Mouse (Mus musculus): ENCODE results near the gene Mecom. TPM values are rescaled to one million over a fixed set of nuclear protein-coding genes. Genes with fewer than 3 reads are reported as not detected.
"Not testable (repeated sequence)": the region's sequence is repeated elsewhere in the genome, so short reads cannot be mapped to it uniquely, and the experiment has no call there.

Gene Mecom
- polyA plus RNA-seq, 1 experiment: 7.3 TPM

DNA sequence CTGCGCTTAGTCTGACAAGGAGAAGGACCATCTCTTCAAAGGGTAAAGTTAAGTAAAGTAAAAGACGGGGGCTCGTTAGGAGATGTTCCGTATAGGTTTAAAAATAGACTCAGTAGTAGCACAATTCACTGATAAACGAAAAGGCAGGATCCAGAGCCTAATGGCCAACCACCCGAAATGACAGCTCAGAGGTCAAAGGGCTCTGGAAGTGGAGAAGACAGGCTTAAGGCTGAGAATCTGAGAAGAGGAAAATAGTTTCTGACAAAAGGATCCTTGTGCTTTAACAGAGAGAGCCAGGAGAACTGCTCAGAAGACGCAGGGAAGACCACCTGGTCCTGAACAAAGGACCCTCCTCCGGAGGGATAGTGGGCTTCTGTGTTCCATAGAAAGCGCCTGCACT lies 111.7 kb downstream of the Mecom start:
- peak; percentile 24 for DNase-seq (ENCODE audit: low read depth)
- TF ChIP-seq CTCF (IDR thresholded peaks at IDR 0.05; ENCODE audit: borderline replicate concordance, extremely low read depth, insufficient read depth, insufficient read length): no peak
- TF ChIP-seq POLR2A (IDR thresholded peaks at IDR 0.05; ENCODE audit: borderline replicate concordance, extremely low read depth, insufficient read depth, insufficient read length, poor library complexity, severe bottlenecking): no peak

DNA sequence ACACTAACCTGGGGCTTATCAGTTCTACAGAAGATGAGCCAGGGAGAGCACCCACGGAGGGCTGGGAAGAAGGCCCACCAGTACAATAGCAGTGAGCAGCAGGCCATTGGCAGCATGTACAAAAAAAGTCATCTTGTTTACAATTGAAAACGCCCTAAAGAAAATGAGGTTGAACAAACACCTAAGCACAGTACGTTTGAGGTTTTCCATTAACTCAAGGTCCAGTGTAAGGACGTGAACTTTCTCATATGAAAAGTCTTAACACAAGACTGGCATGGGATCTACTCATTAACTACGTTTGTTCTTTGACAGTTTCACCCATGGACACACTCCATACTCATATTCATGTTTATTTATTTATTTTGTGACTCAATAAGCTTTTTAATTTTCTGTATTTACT lies 118.9 kb downstream of the Mecom start:
- no peak for DNase-seq (ENCODE audit: low read depth)
- TF ChIP-seq CTCF (IDR thresholded peaks at IDR 0.05; ENCODE audit: borderline replicate concordance, extremely low read depth, insufficient read depth, insufficient read length) (no peak), POLR2A (IDR thresholded peaks at IDR 0.05; ENCODE audit: borderline replicate concordance, extremely low read depth, insufficient read depth, insufficient read length, poor library complexity, severe bottlenecking) (no peak)

DNA sequence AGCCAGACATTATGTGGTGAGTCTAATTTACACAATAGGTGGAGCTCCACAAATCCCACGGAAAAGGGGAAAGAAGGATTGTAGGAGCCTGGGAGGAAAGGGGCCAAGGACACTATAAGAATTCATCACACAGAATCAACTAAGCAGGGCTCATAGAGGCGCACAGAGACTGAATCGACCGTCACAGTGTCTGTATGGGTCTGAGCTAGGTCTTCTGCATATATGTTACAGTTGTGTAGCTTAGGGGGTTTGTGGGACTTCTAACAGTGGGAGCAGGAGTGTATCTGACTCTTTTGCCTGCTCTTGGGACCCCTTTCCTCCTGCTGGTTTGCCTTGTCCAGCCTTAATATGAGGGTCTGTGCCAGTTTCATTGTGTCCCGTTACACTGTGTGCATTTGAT lies 123.8 kb downstream of the Mecom start:
- DNase-seq (ENCODE audit: low read depth): no peak
- TF ChIP-seq CTCF (IDR thresholded peaks at IDR 0.05; ENCODE audit: borderline replicate concordance, extremely low read depth, insufficient read depth, insufficient read length) (no peak), POLR2A (IDR thresholded peaks at IDR 0.05; ENCODE audit: borderline replicate concordance, extremely low read depth, insufficient read depth, insufficient read length, poor library complexity, severe bottlenecking) (no peak)

DNA sequence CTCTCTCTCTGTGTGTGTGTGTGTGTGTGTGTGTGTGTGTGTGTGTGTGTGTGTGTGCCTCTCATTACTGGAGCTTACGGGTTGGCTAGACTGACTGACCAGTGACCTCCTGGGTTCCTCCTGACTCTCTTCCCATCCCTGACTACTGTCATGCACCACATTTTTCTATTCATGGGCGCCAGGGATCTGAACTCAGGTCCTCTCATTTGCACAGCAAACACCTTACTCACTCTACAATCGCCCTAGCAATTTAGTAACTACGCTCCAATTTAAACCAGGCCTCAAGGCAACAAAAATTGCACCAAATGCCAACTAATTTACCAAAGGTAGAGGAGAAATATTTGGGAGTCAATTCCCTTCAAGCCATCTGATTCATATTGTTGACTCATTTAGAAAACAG lies 125.9 kb downstream of the Mecom start:
- DNase-seq (ENCODE audit: low read depth): not testable (repeated sequence)

DNA sequence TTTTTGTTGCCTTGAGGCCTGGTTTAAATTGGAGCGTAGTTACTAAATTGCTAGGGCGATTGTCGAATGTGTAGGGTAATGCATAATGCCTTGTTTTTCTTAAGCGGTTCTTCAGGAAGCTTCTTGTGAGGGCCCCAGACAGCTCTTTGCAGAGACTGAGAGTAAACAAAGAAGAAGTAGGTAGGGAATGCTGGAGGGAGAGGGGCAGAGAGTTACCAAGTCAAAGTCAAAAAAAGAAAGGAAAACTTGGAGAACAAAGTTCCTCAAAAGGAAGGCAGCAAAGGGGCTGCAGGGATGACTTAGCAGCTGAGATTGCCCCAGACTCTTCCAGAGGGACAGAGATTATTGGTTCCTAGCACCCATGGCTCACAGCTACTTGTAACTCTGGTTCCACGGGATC lies 126.9 kb downstream of the Mecom start:
- no peak for TF ChIP-seq CTCF (IDR thresholded peaks at IDR 0.05; ENCODE audit: borderline replicate concordance, extremely low read depth, insufficient read depth, insufficient read length)
- no peak for DNase-seq (ENCODE audit: low read depth)

DNA sequence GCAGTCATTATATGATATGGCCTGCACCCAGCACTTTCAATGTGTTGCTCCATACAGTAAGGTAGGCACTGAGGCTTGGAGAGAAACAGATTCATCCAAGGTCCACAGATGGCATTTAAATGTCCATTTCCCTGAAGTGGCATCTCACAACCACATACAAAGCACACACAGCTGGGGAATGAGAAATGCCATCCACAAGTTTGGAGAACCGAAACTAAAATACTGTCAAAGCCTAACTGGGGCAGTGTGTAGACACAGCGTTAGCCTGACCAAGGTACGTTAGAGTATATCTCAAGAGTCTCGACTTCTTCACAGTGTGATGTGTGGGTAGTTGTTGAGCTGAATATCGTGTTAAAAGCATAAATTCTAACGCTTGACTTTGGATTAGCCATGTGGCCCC lies 133.6 kb downstream of the Mecom start:
- DNase-seq (ENCODE audit: low read depth): no peak
- TF ChIP-seq POLR2A (IDR thresholded peaks at IDR 0.05; ENCODE audit: borderline replicate concordance, extremely low read depth, insufficient read depth, insufficient read length, poor library complexity, severe bottlenecking): no peak
- no peak for TF ChIP-seq CTCF (IDR thresholded peaks at IDR 0.05; ENCODE audit: borderline replicate concordance, extremely low read depth, insufficient read depth, insufficient read length)

DNA sequence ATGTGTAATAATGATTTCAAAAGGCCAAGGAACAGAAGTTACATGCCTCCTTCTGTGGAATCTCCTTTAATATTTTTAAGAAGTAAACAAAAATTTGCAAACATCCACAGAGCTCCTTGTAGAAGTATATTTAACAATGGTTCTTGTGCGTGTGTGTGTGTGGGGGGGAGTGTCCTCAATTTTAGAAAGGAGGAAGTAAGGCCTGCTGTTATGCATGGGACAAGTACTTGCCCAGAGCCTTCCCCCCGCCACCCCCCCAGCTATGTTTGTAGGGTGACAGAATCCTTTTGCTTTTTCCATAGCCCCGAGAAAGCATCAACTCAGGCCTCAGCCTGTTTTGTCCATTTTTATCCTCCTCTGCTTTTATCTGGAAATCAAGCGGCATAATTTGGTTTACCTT lies 137.0 kb downstream of the Mecom start:
- TF ChIP-seq POLR2A (IDR thresholded peaks at IDR 0.05; ENCODE audit: borderline replicate concordance, extremely low read depth, insufficient read depth, insufficient read length, poor library complexity, severe bottlenecking): no peak
- no peak for TF ChIP-seq CTCF (IDR thresholded peaks at IDR 0.05; ENCODE audit: borderline replicate concordance, extremely low read depth, insufficient read depth, insufficient read length)
- DNase-seq (ENCODE audit: low read depth): no peak

DNA sequence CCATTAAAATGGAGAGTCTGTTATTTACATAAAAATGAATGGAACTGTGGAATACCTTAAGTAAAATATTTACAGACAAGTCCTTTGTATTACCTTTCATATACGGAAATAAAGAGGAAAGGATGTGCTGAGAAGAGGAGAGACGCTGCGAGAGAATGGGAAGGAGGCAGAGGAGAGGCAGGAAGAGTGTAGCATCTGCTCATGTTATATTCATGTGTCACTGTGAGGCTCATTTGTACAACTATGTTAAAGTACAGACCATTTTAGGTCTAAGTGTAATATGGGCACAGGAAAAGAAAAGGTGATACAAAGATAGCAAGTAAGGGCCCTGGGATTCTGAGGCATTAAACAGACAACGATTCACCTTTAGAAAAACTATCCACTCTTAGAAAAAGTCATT lies 143.0 kb downstream of the Mecom start:
- DNase-seq (ENCODE audit: low read depth): no peak

DNA sequence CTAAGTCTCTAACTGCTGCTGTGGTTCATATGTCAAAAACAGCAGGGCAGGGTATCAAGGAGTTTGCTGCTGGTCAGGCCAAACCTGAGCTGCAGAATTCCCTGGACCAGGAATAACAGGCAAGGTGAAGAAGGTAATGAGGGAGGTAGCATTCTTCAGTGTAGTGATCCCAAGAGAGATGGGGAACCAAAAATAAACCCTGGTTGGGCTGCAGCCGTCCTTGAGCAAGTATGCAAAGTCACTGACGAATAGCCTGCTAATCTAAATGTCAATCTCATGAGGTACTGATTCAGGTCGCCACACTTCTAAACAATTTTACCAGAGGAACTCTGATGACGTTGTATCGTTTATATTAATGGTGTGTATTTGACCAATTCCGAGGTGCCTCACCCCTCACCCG lies 148.9 kb downstream of the Mecom start:
- DNase-seq (ENCODE audit: low read depth): no peak
- TF ChIP-seq POLR2A (IDR thresholded peaks at IDR 0.05; ENCODE audit: borderline replicate concordance, extremely low read depth, insufficient read depth, insufficient read length, poor library complexity, severe bottlenecking) (no peak), CTCF (IDR thresholded peaks at IDR 0.05; ENCODE audit: borderline replicate concordance, extremely low read depth, insufficient read depth, insufficient read length) (no peak)

More for the DNA sequence above, 143.0 kb downstream of the Mecom start:
- TF ChIP-seq POLR2A (IDR thresholded peaks at IDR 0.05; ENCODE audit: borderline replicate concordance, extremely low read depth, insufficient read depth, insufficient read length, poor library complexity, severe bottlenecking): no peak
- TF ChIP-seq CTCF (IDR thresholded peaks at IDR 0.05; ENCODE audit: borderline replicate concordance, extremely low read depth, insufficient read depth, insufficient read length): no peak

DNA sequence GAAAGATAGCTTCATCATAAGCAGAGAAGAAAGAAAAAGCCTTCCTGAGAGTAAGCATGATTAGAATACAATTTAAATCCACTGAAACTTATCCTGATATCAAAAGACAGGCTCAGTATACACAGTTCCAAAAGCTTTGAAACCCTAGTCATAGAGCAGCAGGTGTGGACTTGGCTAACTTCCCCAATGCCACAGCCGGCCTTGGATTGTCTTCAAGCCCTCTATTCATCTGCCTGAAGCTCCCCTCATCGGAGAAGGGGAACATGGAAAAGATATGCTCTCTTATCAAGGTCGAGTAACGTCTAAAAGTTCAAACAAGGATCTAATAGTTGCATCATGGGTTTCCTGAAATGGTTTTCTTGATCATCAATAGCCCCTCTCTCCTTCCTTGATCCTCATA lies 152.9 kb downstream of the Mecom start:
- TF ChIP-seq CTCF (IDR thresholded peaks at IDR 0.05; ENCODE audit: borderline replicate concordance, extremely low read depth, insufficient read depth, insufficient read length) (no peak), POLR2A (IDR thresholded peaks at IDR 0.05; ENCODE audit: borderline replicate concordance, extremely low read depth, insufficient read depth, insufficient read length, poor library complexity, severe bottlenecking) (no peak)
- DNase-seq (ENCODE audit: low read depth): no peak

DNA sequence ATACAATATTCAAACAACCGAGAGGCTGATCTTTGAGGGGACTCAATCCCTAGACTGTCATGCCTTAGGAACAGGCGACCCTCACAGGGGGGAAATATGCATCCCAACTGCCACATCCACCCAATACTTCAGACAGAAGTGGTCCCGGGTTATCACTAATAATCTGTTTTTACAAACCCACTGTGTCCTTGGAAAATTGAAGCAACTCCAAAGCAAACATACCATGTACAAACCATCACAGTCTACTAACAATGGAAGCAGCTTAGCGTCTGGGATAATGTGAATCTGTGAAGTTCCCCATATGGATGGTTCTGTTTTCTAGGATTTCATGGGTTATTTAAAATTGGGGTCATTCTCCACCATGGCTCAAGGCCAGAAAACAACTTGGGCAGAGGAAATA lies 155.1 kb downstream of the Mecom start:
- no peak for DNase-seq (ENCODE audit: low read depth)
- TF ChIP-seq POLR2A (IDR thresholded peaks at IDR 0.05; ENCODE audit: borderline replicate concordance, extremely low read depth, insufficient read depth, insufficient read length, poor library complexity, severe bottlenecking): no peak
- TF ChIP-seq CTCF (IDR thresholded peaks at IDR 0.05; ENCODE audit: borderline replicate concordance, extremely low read depth, insufficient read depth, insufficient read length): no peak

DNA sequence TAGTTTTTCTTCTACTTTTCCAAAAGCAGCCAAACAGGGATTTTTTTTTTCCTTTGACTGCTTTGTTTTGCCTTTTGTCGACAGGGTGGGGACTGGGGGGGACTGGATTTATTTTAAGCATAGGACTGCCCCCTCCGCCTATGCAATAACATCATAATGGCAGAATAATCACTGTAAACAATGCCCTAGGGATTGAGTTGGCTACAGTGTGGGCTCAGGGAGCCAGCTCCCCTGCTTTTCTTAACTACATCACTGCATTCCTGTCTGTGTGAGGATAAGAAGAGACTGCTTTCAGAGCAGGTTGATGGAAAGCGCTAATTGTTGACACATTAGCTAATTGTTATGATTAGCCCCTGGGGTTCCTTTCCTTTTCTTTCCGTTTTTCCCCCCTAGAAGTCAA lies 155.6 kb downstream of the Mecom start:
- peak; percentile 16 for DNase-seq (ENCODE audit: low read depth)
- TF ChIP-seq CTCF (IDR thresholded peaks at IDR 0.05; ENCODE audit: borderline replicate concordance, extremely low read depth, insufficient read depth, insufficient read length) (no peak), POLR2A (IDR thresholded peaks at IDR 0.05; ENCODE audit: borderline replicate concordance, extremely low read depth, insufficient read depth, insufficient read length, poor library complexity, severe bottlenecking) (no peak)

DNA sequence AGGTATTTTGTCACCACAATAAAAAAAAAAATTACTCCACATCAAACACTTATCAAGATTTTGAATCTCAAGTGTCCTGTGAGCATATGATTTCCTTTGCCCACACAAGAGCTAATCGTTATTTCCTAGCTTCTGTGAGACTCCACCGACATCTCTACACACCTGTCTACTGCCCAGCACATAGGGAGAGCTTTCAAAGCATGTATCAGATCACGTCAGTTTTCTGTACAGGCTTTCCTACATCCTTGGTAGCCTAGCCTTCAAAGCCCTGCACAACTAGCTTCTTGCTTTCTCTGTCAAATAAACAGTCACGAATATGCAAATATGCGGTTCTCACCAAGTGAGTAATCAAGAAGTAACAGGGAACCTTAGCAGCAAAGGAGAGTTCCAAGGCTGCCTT lies 157.5 kb downstream of the Mecom start:
- no peak for TF ChIP-seq POLR2A (IDR thresholded peaks at IDR 0.05; ENCODE audit: borderline replicate concordance, extremely low read depth, insufficient read depth, insufficient read length, poor library complexity, severe bottlenecking)
- no peak for TF ChIP-seq CTCF (IDR thresholded peaks at IDR 0.05; ENCODE audit: borderline replicate concordance, extremely low read depth, insufficient read depth, insufficient read length)
- DNase-seq (ENCODE audit: low read depth): no peak

Data from brain, embryonic 14.5 days (tissue).